Mouse (Mus musculus) gastrocnemius, postnatal 25 days (tissue): ENCODE measurements around the gene 1190005I06Rik. TPM values are rescaled to one million over a fixed set of nuclear protein-coding genes. Genes with fewer than 3 reads are reported as not detected.

Experiments used
- total RNA-seq, 2 experiments: library from RNA; stranded (reverse); gene quantifications; 1 replicate in 1 of 2; 2 replicates in 1 of 2; pipeline ENCODE4 v1.2.3; 2021

The 1190005I06Rik gene
- total RNA-seq, 2 experiments from 2014 or later = 0.67 to 0.70 TPM

Other genes starting within 250 kb of the 1190005I06Rik start
- 1 to 10 TPM; 1.0 to 1.3 TPM for gene Gins2, start 58.3 kb downstream of the 1190005I06Rik start, total RNA-seq
- not detected for gene Gm27021, start 20.4 kb upstream of the 1190005I06Rik start, total RNA-seq
- gene Cox4i1, start 20.6 kb upstream of the 1190005I06Rik start, total RNA-seq = 1,000 to 10,000 TPM; 1,728 to 1,814 TPM
- 10 to 100 TPM; 28.0 to 28.1 TPM for gene Emc8, start 20.9 kb upstream of the 1190005I06Rik start, total RNA-seq
- 1 to 10 TPM; 3.9 to 5.0 TPM for gene Irf8, start 88.7 kb upstream of the 1190005I06Rik start, total RNA-seq